Mouse (Mus musculus) heart, adult 2 months (tissue): Measurements from ENCODE around the gene Dpep2nb. TPM values are rescaled to one million over a fixed set of nuclear protein-coding genes. Genes with fewer than 3 reads are reported as not detected.
"Not testable (repeated sequence)": the region's sequence is repeated elsewhere in the genome, so short reads cannot be mapped to it uniquely, and the experiment has no call there.

Source experiments
- DNase-seq, 2 experiments: peaks; one replicate each; pipeline ENCODE4 v3.0.0; 2021
- H3K27ac ChIP-seq: fragments of 200-600 bp; 2 replicates; pipeline ENCODE4 v1.8.1; 2022
- H3K27me3 ChIP-seq: fragments of 200-500 bp; 2 replicates; pipeline ENCODE4 v1.6.1; 2012; ENCODE audit warnings: mild to moderate bottlenecking, low read length, inconsistent platforms, mixed read lengths; ENCODE audit not compliant: control insufficient read depth, insufficient read depth
- H3K36me3 ChIP-seq: fragments of 200-500 bp; 2 replicates; pipeline ENCODE4 v1.6.1; 2012; ENCODE audit warnings: low read length, inconsistent platforms; ENCODE audit not compliant: control insufficient read depth, insufficient read depth
- H3K4me1 ChIP-seq: fragments of 200-500 bp; 2 replicates; pipeline ENCODE4 v1.6.1; 2011; ENCODE audit warnings: low read length; ENCODE audit not compliant: control insufficient read depth, insufficient read depth
- H3K4me3 ChIP-seq: fragments of 200-600 bp; 2 replicates; pipeline ENCODE4 v1.8.1; 2022
- H3K79me2 ChIP-seq: fragments of 200-500 bp; replicated peaks from 2 replicates; pipeline ENCODE4 v1.6.1; 2012; ENCODE audit warnings: mild to moderate bottlenecking, inconsistent platforms, low read length, moderate library complexity, mixed read lengths; ENCODE audit not compliant: control insufficient read depth, insufficient read depth
- H3K9ac ChIP-seq: fragments of 200-500 bp; 2 replicates; pipeline ENCODE4 v1.6.1; 2012; ENCODE audit warnings: low read depth, mild to moderate bottlenecking, control low read depth, inconsistent platforms, low read length, mixed read lengths
- CTCF ChIP-seq: fragments of 200-600 bp; IDR thresholded peaks from 2 replicates; pipeline ENCODE4 v1.8.1; 2022; ENCODE audit warnings: antibody characterized with exemption, mild to moderate bottlenecking, moderate library complexity
- EP300 ChIP-seq: fragments of 200-500 bp; IDR thresholded peaks from 2 replicates; pipeline ENCODE4 v1.6.1; 2011; ENCODE audit warnings: low read depth, low read length, control low read depth; ENCODE audit not compliant: insufficient read depth
- POLR2A ChIP-seq: fragments of 200-500 bp; IDR thresholded peaks from 2 replicates; pipeline ENCODE4 v1.6.1; 2011; ENCODE audit warnings: mild to moderate bottlenecking, low read depth, low read length, control low read depth; ENCODE audit not compliant: insufficient read depth
- WGBS: fragments of 180-500 bp; shearing (Covaris S2); methylation state at CpG from one replicate; pipeline ENCODE4 v1.1.7; 2018; 5-methylcytosine and 5-hydroxymethylcytosine counted together
- intact Hi-C: fragments of 180-260 bp; cut with DNase I; formaldehyde crosslinking; loops from one replicate; pipeline ENCODE4 v1.15.1; 2025
- polyA plus RNA-seq: library from polyadenylated mRNA; depleted of rRNA; stranded (reverse); fragments of >200 nt; gene quantifications from 2 replicates; pipeline ENCODE4 v1.2.3, GENCODE M21; 2012
- total RNA-seq, 2 experiments: library from RNA; stranded (reverse); gene quantifications; 2 replicates each; pipeline ENCODE4 v1.2.3; 2021

Gene Dpep2nb
- total and polyA plus RNA-seq, 3 experiments: not detected

GRCm38 (mm10) chr8:106039605-106040004, 33.8 kb upstream of the Dpep2nb start:
- H3K27ac ChIP-seq: no peak overlapping the region
- no peak overlapping the region for H3K4me3 ChIP-seq
- H3K4me1 ChIP-seq: peaks cover 5% of the 10 kb centered on the region
- H3K79me2 ChIP-seq: no peaks in the 10 kb centered on the region
- intact Hi-C loops: no loop called here
- no peaks in the 10 kb centered on the region for H3K27me3 ChIP-seq
- no peak for TF ChIP-seq EP300
- TF ChIP-seq CTCF: no peak
- TF ChIP-seq POLR2A: no peak
- 83% methylated on average over 4 of the region's 4 CpGs for WGBS
- no peak overlapping the region for H3K9ac ChIP-seq
- no peak for DNase-seq
- no peaks in the 10 kb centered on the region; the same call in 1 of the 2 replicates for H3K36me3 ChIP-seq

GRCm38 (mm10) chr8:106038721-106039120, 32.9 kb upstream of the Dpep2nb start:
- intact Hi-C loops: no loop called here
- TF ChIP-seq CTCF (no peak), POLR2A (no peak), EP300 (no peak)
- no peaks in the 10 kb centered on the region for H3K79me2 ChIP-seq
- peaks cover 1% of the 10 kb centered on the region; the same call in 1 of the 2 replicates for H3K4me1 ChIP-seq
- H3K27ac ChIP-seq: no peak overlapping the region
- WGBS: 89% methylated on average over 10 of the region's 10 CpGs
- no peak for DNase-seq
- H3K27me3 ChIP-seq: no peaks in the 10 kb centered on the region
- H3K4me3 ChIP-seq: no peak overlapping the region
- no peaks in the 10 kb centered on the region; the same call in 1 of the 2 replicates for H3K36me3 ChIP-seq
- H3K9ac ChIP-seq: no peak overlapping the region

- TF ChIP-seq CTCF (no peak), POLR2A (no peak), EP300 (peak; percentile 90)
- Histone ChIP-seq H3K27ac (no peak overlapping the region), H3K9ac (no peak overlapping the region), H3K4me3 (no peak overlapping the region), H3K27me3 (no peaks in the 10 kb centered on the region), H3K4me1 (no peaks in the 10 kb centered on the region), H3K79me2 (no peaks in the 10 kb centered on the region), H3K36me3 (no peaks in the 10 kb centered on the region; the same call in 1 of the 2 replicates)
- intact Hi-C loops: loop anchor here (1.0 to 5.0 kb wide), 4 partner anchors 31 to 308 kb away; partner anchors contain the start of gene Dus2
- DNase-seq: peak; percentile 71 to 77
Observed at GRCm38 (mm10) chr8:106022483-106022882, 16.7 kb upstream of the Dpep2nb start.

GRCm38 (mm10) chr8:106018039-106018438, 12.3 kb upstream of the Dpep2nb start:
- no peak overlapping the region for H3K9ac ChIP-seq
- no peak for DNase-seq
- no peak for TF ChIP-seq POLR2A
- no peak for TF ChIP-seq CTCF
- TF ChIP-seq EP300: no peak
- no peaks in the 10 kb centered on the region; the same call in 1 of the 2 replicates for H3K36me3 ChIP-seq
- no peak overlapping the region for H3K4me3 ChIP-seq
- no peak overlapping the region for H3K27ac ChIP-seq
- H3K4me1 ChIP-seq: no peaks in the 10 kb centered on the region
- H3K27me3 ChIP-seq: no peaks in the 10 kb centered on the region
- WGBS: 73% methylated on average over 3 of the region's 3 CpGs
- intact Hi-C loops: no loop called here
- H3K79me2 ChIP-seq: no peaks in the 10 kb centered on the region

GRCm38 (mm10) chr8:106017130-106017529, 11.4 kb upstream of the Dpep2nb start:
- Histone ChIP-seq H3K27ac (no peak overlapping the region), H3K4me1 (no peaks in the 10 kb centered on the region), H3K36me3 (no peaks in the 10 kb centered on the region; the same call in 1 of the 2 replicates), H3K27me3 (no peaks in the 10 kb centered on the region), H3K4me3 (no peak overlapping the region), H3K79me2 (no peaks in the 10 kb centered on the region), H3K9ac (no peak overlapping the region)
- DNase-seq: no peak
- no peak for TF ChIP-seq CTCF
- no peak for TF ChIP-seq EP300
- WGBS: 75% methylated on average over 7 of the region's 7 CpGs
- intact Hi-C loops: no loop called here

- no peak for TF ChIP-seq CTCF
- no peak for TF ChIP-seq EP300
- no peak for TF ChIP-seq POLR2A
- WGBS: 75% methylated on average over 6 of the region's 6 CpGs
- H3K9ac ChIP-seq: no peak overlapping the region
- no peaks in the 10 kb centered on the region; the same call in 1 of the 2 replicates for H3K36me3 ChIP-seq
- H3K79me2 ChIP-seq: no peaks in the 10 kb centered on the region
- no peaks in the 10 kb centered on the region for H3K4me1 ChIP-seq
- DNase-seq: no peak
- intact Hi-C loops: no loop called here
- H3K27ac ChIP-seq: no peak overlapping the region
- H3K4me3 ChIP-seq: no peak overlapping the region
- no peaks in the 10 kb centered on the region for H3K27me3 ChIP-seq
Observed at GRCm38 (mm10) chr8:106016284-106016683, 10.5 kb upstream of the Dpep2nb start.

GRCm38 (mm10) chr8:106012203-106012602, 6.4 kb upstream of the Dpep2nb start:
- not testable (repeated sequence) for DNase-seq, H3K9ac ChIP-seq, H3K4me1 ChIP-seq, H3K27me3 ChIP-seq, H3K36me3 ChIP-seq, H3K4me3 ChIP-seq, H3K27ac ChIP-seq, H3K79me2 ChIP-seq
- intact Hi-C loops: loop anchor here (5.0 kb wide), 3 partner anchors 110 to 310 kb away; partner anchors contain the start of genes Acd, Cenpt, Pard6a and Pskh1
- WGBS: 78% methylated on average over 8 of the region's 8 CpGs
